ENCODE assay signal across 18 mouse cellular contexts in the genomic region with DNA sequence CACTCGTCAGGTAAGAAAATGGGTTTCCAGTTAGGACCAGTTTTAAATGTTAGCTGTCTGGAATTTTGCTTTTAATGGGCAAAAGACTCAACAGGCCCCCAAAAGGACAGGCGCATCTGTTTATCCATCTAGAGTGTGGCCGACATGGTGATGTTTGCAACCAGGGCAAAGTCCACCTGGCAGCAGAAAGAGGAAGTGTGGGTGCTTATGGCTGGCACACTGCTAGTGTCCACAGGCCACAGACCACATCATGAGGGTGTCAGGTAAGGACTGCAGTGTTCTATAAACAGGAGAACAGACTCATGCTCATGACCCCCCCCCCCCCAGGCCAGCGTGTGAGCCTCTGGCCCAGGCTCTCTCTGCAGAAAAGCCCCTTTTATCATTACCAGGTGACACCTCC. TPM values are rescaled to one million over a fixed set of nuclear protein-coding genes. Genes with fewer than 3 reads are reported as not detected.
DNase-seq lines count a peak whose midpoint lies in the region; ATAC-seq and TF ChIP-seq lines count a peak whose summit lies in the region.
"Had no signal": no experiment of that assay in that cellular context is flagged by ENCODE, and none has a peak within 500 bp of the region (broad histone marks: within the 10 kb centered on the region; RNA-seq: fewer than 3 reads in every experiment).

No protein-coding gene starts in this region.

- TF ChIP-seq CTCF in intestine, postnatal 0 days (IDR thresholded peaks at IDR 0.05; ENCODE audit: low read depth) = no peak

- H3K36me3 ChIP-seq in intestine, postnatal 0 days (ENCODE audit: control insufficient read depth, insufficient read depth) = no peaks in the 10 kb centered on the region
- H3K36me3 ChIP-seq in liver, embryonic 12.5 days = no peaks in the 10 kb centered on the region
- H3K36me3 ChIP-seq in splenic B cell, adult 2 months (ENCODE audit: control insufficient read depth, insufficient read depth, low read length, poor library complexity, severe bottlenecking) = no peaks in the 10 kb centered on the region
- H3K36me3 ChIP-seq in midbrain, embryonic 13.5 days = no peaks in the 10 kb centered on the region
- H3K36me3 ChIP-seq: heart, embryonic 10.5 days; limb, embryonic 15.5 days; neural tube, embryonic 13.5 days had no signal

- DNase-seq in splenic B cell, adult 2 months (ENCODE audit: low read depth, low spot score) = peak; percentile 16
- no peak for DNase-seq in testis, postnatal 10 days (ENCODE audit: low spot score)
- no peak for DNase-seq in cerebellum, adult 11-12 months
- DNase-seq: cerebellum, adult 2 months; heart, postnatal 36 days; thymus, adult 2 months had no signal

- H3K4me1 ChIP-seq in intestine, postnatal 0 days (replicated peaks; ENCODE audit: control insufficient read depth, insufficient read depth, low read length) = no peaks in the 10 kb centered on the region
- peaks cover 10% of the 10 kb centered on the region for H3K4me1 ChIP-seq in liver, embryonic 12.5 days
- H3K4me1 ChIP-seq in midbrain, embryonic 13.5 days (replicated peaks) = no peaks in the 10 kb centered on the region
- H3K4me1 ChIP-seq: neural tube, embryonic 13.5 days had no signal

- no peak overlapping the region for H3K9ac ChIP-seq in intestine, postnatal 0 days (ENCODE audit: low read depth, low read length)
- H3K9ac ChIP-seq in liver, embryonic 12.5 days = no peak overlapping the region
- no peak overlapping the region for H3K9ac ChIP-seq in midbrain, embryonic 13.5 days (replicated peaks)
- H3K9ac ChIP-seq: limb, embryonic 15.5 days; neural tube, embryonic 13.5 days had no signal

- H3K27ac ChIP-seq in intestine, postnatal 0 days (ENCODE audit: low read depth, low read length) = peak overlapping the region; percentile 79
- no peak overlapping the region for H3K27ac ChIP-seq in liver, embryonic 12.5 days
- H3K27ac ChIP-seq in midbrain, embryonic 13.5 days = no peak overlapping the region
- H3K27ac ChIP-seq: heart, embryonic 10.5 days; left cerebral cortex, adult 2 months; limb, embryonic 15.5 days; macrophage; neural tube, embryonic 13.5 days had no signal

- 35% methylated on average over 4 of the region's 4 CpGs for WGBS in intestine, postnatal 0 days
- 67% methylated on average over 4 of the region's 4 CpGs for WGBS in liver, embryonic 12.5 days (ENCODE audit: insufficient replicate concordance)
- WGBS in midbrain, embryonic 13.5 days = 86% methylated on average over 4 of the region's 4 CpGs

- ATAC-seq in common myeloid progenitor, adult 5-6 weeks (replicated peaks; ENCODE audit: low read depth, poor library complexity, severe bottlenecking) = peak; percentile 75
- ATAC-seq in intestine, postnatal 0 days = peak; percentile 80
- peak; percentile 59 for ATAC-seq in liver, embryonic 12.5 days
- no peak for ATAC-seq in midbrain, embryonic 13.5 days
- ATAC-seq: forebrain, embryonic 14.5 days had no signal

- no peaks in the 10 kb centered on the region for H3K9me3 ChIP-seq in intestine, postnatal 0 days (ENCODE audit: control insufficient read depth)
- H3K9me3 ChIP-seq in liver, embryonic 12.5 days (replicated peaks) = no peaks in the 10 kb centered on the region
- no peaks in the 10 kb centered on the region for H3K9me3 ChIP-seq in midbrain, embryonic 13.5 days
- H3K9me3 ChIP-seq: heart, embryonic 10.5 days; limb, embryonic 15.5 days; neural tube, embryonic 13.5 days had no signal

- H3K4me2 ChIP-seq in intestine, postnatal 0 days (replicated peaks; ENCODE audit: low read depth) = no peak overlapping the region
- H3K4me2 ChIP-seq in liver, embryonic 12.5 days = no peak overlapping the region
- no peak overlapping the region for H3K4me2 ChIP-seq in midbrain, embryonic 13.5 days (replicated peaks)
- H3K4me2 ChIP-seq: limb, embryonic 15.5 days; neural tube, embryonic 13.5 days had no signal

- no peak overlapping the region for H3K4me3 ChIP-seq in intestine, postnatal 0 days (ENCODE audit: low read depth, low read length)
- H3K4me3 ChIP-seq in liver, embryonic 12.5 days = no peak overlapping the region
- H3K4me3 ChIP-seq in midbrain, embryonic 13.5 days (replicated peaks) = no peak overlapping the region
- H3K4me3 ChIP-seq: heart, embryonic 10.5 days; left cerebral cortex, adult 2 months; limb, embryonic 15.5 days; neural tube, embryonic 13.5 days had no signal

- no peaks in the 10 kb centered on the region for H3K27me3 ChIP-seq in intestine, postnatal 0 days (replicated peaks; ENCODE audit: control insufficient read depth, insufficient read depth, low read length)
- H3K27me3 ChIP-seq in liver, embryonic 12.5 days (replicated peaks) = peaks cover 40% of the 10 kb centered on the region
- no peaks in the 10 kb centered on the region for H3K27me3 ChIP-seq in splenic B cell, adult 2 months (ENCODE audit: control insufficient read depth, insufficient read depth, low read length, poor library complexity, severe bottlenecking)
- H3K27me3 ChIP-seq in midbrain, embryonic 13.5 days = no peaks in the 10 kb centered on the region
- H3K27me3 ChIP-seq: limb, embryonic 15.5 days; neural tube, embryonic 13.5 days had no signal

RNA-seq across cellular contexts. Expression of a gene that starts 4.1 kb away (rescaled TPM):
- not detected in 2 replicates for total RNA-seq in common myeloid progenitor, adult 5-6 weeks (2017)
- polyA plus RNA-seq in intestine, postnatal 0 days (2015; fragmentation: Nextera tagmentation; extraction: Ambion mirVana) = 59.7 and 67.4 TPM in 2 replicates
- not detected in 2 replicates for polyA plus RNA-seq in liver, embryonic 12.5 days (2016; fragmentation: Nextera tagmentation; extraction: Ambion mirVana)
- polyA plus RNA-seq in midbrain, embryonic 13.5 days (2015; fragmentation: Nextera tagmentation; extraction: Ambion mirVana) = 0.13 TPM in 1 of 2 replicates, not detected in the other
- total RNA-seq: heart, postnatal 36 days; left cerebral cortex, adult 2 months; midbrain, postnatal 0 days had no signal
- polyA plus RNA-seq: brain, embryonic 14.5 days; forebrain, embryonic 14.5 days; heart, embryonic 10.5 days; macrophage; midbrain, postnatal 0 days; neural tube, embryonic 13.5 days had no signal

RNA-seq across cellular contexts. Expression of a gene that starts 11.3 kb away (rescaled TPM):
- 28.8 and 28.9 TPM in 2 replicates for total RNA-seq in common myeloid progenitor, adult 5-6 weeks (2017)
- polyA plus RNA-seq in intestine, postnatal 0 days (2015; fragmentation: Nextera tagmentation; extraction: Ambion mirVana) = 127 and 147 TPM in 2 replicates
- 28.4 and 30.0 TPM in 2 replicates for polyA plus RNA-seq in liver, embryonic 12.5 days (2016; fragmentation: Nextera tagmentation; extraction: Ambion mirVana)
- polyA plus RNA-seq in midbrain, embryonic 13.5 days (2015; fragmentation: Nextera tagmentation; extraction: Ambion mirVana) = 52.8 and 53.9 TPM in 2 replicates

RNA-seq across cellular contexts. Expression of a gene that starts 49.4 kb away (rescaled TPM):
- 20.6 and 28.9 TPM in 2 replicates for total RNA-seq in common myeloid progenitor, adult 5-6 weeks (2017)
- polyA plus RNA-seq in intestine, postnatal 0 days (2015; fragmentation: Nextera tagmentation; extraction: Ambion mirVana) = 25.5 and 27.0 TPM in 2 replicates
- polyA plus RNA-seq in liver, embryonic 12.5 days (2016; fragmentation: Nextera tagmentation; extraction: Ambion mirVana) = 9.2 and 10.4 TPM in 2 replicates
- 34.9 and 39.6 TPM in 2 replicates for polyA plus RNA-seq in midbrain, embryonic 13.5 days (2015; fragmentation: Nextera tagmentation; extraction: Ambion mirVana)

RNA-seq across cellular contexts. Expression of a gene that starts 49.5 kb away (rescaled TPM):
- total RNA-seq in common myeloid progenitor, adult 5-6 weeks (2017) = 10.8 and 11.7 TPM in 2 replicates
- polyA plus RNA-seq in intestine, postnatal 0 days (2015; fragmentation: Nextera tagmentation; extraction: Ambion mirVana) = 27.7 and 29.5 TPM in 2 replicates
- 19.7 and 21.7 TPM in 2 replicates for polyA plus RNA-seq in liver, embryonic 12.5 days (2016; fragmentation: Nextera tagmentation; extraction: Ambion mirVana)
- polyA plus RNA-seq in midbrain, embryonic 13.5 days (2015; fragmentation: Nextera tagmentation; extraction: Ambion mirVana) = 54.9 and 56.5 TPM in 2 replicates

Comparison
In these comparisons a context has a peak if more than half of its experiments do, and no peak if none do; other contexts are left out.
1. RNA of a gene that starts 4.1 kb away (polyA plus RNA-seq): 59.7 to 67.4 TPM in intestine, postnatal 0 days; 0.13 TPM in midbrain, embryonic 13.5 days and not detected in liver, embryonic 12.5 days; every median in the first group is over 10 times any median in the second.